Mouse (Mus musculus) T-cell, adult 2 months (primary cell): ENCODE measurements at regions not wholly inside any gene's neighbourhood (a gene's known extent, or its start where the extent isn't known, plus 50 kb on each side); places are given as distances from the start of the nearest gene placed in this dataset.

Source experiments
- DNase-seq: peaks from one replicate; pipeline ENCODE4 v3.0.0; 2022; ENCODE audit warnings: low spot score

DNA sequence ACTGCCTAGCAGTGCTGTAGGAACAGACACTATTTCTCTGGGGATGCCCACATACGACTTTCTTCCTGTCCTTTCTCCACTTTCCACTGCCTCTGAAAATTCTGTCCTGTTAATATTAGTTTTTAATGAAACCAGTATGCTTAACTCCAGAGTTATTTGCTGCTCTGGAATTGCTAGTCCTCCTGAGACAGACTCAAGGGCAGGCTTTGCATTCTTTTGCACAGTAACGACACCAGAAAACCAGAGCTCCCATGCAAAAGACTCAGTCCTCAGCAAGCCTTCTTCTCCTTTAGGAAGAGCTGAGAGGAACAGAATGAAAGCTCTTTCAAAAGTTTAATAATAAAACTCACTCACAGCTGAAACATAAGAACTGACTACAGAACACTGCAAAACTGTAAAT, 92.3 kb upstream of the Dab2 start:
- DNase-seq: no peak

- DNase-seq: peak; percentile 9
These were observed 90.3 kb upstream of the Dab2 start for GRCm38 (mm10) chr15:6209301-6209700.

DNA sequence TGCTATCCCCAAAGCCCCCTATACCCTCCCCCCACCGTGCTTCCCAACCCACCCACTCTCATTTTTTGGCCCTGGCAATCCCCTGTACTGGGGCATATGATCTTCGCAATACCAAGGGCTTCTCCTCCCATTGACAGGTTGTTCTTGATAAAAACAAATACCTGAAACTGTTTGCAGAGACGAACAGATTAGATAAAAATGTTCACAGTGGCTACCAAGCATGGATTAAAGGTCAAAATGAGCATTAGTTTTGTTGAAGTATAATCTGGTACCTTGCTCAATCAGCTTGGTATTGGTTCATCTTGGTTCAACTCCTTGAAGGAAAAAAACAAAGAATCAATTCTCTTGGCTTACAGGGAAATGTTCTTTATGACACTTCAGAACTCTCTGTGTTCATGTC, 81.5 kb upstream of the Dab2 start:
- DNase-seq: no peak

GRCm38 (mm10) chr15:6225227-6225626, 74.4 kb upstream of the Dab2 start:
- DNase-seq: no peak

- no peak for DNase-seq
These were observed 69.0 kb upstream of the Dab2 start for GRCm38 (mm10) chr15:6230618-6231017.

- DNase-seq: no peak
These were observed 68.1 kb upstream of the Dab2 start for GRCm38 (mm10) chr15:6231308-6232103.

GRCm38 (mm10) chr15:6233621-6234020, 66.0 kb upstream of the Dab2 start:
- no peak for DNase-seq

GRCm38 (mm10) chr15:6236583-6236982, 63.0 kb upstream of the Dab2 start:
- no peak for DNase-seq

GRCm38 (mm10) chr15:6237726-6238125, 61.9 kb upstream of the Dab2 start:
- DNase-seq: no peak

GRCm38 (mm10) chr15:6238133-6238532, 61.5 kb upstream of the Dab2 start:
- DNase-seq: peak; percentile 43

DNA sequence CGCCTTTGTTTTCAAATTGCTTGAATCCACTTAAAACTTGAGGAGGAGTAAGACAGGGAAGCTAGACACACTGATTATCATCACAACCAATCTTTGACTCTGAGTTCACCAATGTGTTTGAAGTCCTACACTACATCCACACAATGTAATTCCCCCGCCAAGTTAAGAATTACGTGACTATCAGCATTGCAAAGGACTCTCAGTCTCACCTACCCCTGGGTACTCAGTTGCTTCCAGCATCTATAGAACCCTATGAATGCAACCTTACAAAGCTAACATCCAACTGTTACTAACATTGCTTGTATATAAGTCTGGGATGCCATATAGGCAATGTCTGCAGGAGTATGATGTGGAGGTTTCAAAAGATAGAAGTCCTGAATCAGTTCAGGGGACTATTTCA, 60.8 kb upstream of the Dab2 start:
- no peak for DNase-seq

DNA sequence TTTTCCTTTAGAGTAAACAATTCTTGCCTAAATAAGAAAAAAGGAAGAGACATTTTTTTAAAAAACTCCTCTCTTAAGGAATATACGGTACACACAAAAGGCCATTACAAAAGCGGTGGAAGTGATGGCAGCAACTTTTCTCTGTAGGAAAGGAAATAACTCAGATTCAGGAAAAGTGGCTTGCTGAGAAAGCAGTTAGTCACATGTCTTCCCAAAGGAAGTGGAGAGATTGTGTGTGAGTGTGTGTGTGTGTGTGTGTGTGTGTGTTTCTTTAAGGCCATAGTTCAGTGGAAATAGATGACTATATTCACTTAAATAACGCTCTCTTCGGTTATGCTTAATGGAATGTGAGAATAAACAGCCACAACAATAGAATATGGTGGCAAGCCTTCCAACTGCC, 57.5 kb upstream of the Dab2 start:
- DNase-seq: no peak

GRCm38 (mm10) chr15:6244401-6244800, 55.2 kb upstream of the Dab2 start:
- no peak for DNase-seq

GRCm38 (mm10) chr15:6245950-6246894, 53.4 kb upstream of the Dab2 start:
- DNase-seq: no peak

GRCm38 (mm10) chr15:6248470-6248869, 51.1 kb upstream of the Dab2 start:
- DNase-seq: no peak
